Mouse (Mus musculus) skeletal muscle tissue, adult 2 months (tissue): Measurements from ENCODE around the gene Gm10436.
"Not testable (repeated sequence)": the region's sequence is repeated elsewhere in the genome, so short reads cannot be mapped to it uniquely, and the experiment has no call there.

Source experiments
- DNase-seq: peaks from one replicate; pipeline ENCODE4 v3.0.0-alpha.2; 2012; ENCODE audit warnings: low read depth, low spot score

Gm10436 gene

GRCm38 (mm10) chr12:88182008-88182407 lies at the start of gene Gm10436:
Gm10436 (minus strand) TSS chr12:88182108.
- not testable (repeated sequence) for DNase-seq

GRCm38 (mm10) chr12:88219445-88219844 lies 37.5 kb upstream of the Gm10436 start:
- DNase-seq: no peak

GRCm38 (mm10) chr12:88218059-88218458 lies 36.2 kb upstream of the Gm10436 start:
- not testable (repeated sequence) for DNase-seq

GRCm38 (mm10) chr12:88214641-88215040 lies 32.7 kb upstream of the Gm10436 start:
- DNase-seq: no peak

GRCm38 (mm10) chr12:88211458-88211857 lies 29.6 kb upstream of the Gm10436 start:
- DNase-seq: not testable (repeated sequence)

- no peak for DNase-seq
Observed at GRCm38 (mm10) chr12:88202856-88203255, 20.9 kb upstream of the Gm10436 start.
